Mouse (Mus musculus): ENCODE results near the gene Riiad1.

Riiad1 gene

DNA sequence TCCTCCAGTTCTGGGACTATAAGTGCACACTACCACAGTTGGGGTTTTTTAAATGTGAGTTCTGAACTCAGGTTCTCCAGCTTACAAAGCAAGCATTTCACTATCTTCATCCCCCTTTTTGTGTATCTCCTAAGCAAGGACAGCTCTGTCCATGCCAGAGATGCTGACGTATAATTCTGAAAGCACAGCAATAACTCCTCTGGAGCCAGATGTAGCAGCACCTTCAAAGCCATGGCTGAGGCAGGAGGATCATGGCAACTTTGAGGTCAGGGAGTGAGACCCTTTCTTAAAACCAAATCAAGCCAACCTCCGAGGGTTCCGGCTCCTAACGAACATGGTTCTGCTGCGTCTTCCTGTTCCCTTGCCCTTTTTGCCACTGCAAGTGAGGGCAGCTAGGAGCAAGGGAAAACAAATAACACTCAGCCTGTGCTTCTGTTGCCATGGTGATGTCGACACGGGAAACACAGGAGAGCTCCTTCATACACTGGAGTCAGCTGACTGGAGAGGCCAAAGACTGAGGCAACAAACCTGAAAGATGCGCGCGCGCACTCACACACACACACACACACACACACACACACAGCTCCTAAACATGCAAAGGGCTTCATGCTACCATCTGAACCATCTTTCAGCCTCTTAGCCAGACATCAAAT, 16.1 kb downstream of the Riiad1 start:
- no peak for DNase-seq (ENCODE audit: low spot score in 2 of 2)

GRCm38 (mm10) chr3:94459834-94460233, 20.3 kb downstream of the Riiad1 start:
- no peak for DNase-seq (ENCODE audit: low spot score in 2 of 2)

- no peak for DNase-seq (ENCODE audit: low spot score in 2 of 2)
Observed at GRCm38 (mm10) chr3:94457055-94457454, 23.1 kb downstream of the Riiad1 start.

GRCm38 (mm10) chr3:94456529-94457000, 23.6 kb downstream of the Riiad1 start:
- DNase-seq (ENCODE audit: low spot score in 2 of 2): peak; percentile 32 to 61

- DNase-seq (ENCODE audit: low spot score in 2 of 2): no peak
Observed at GRCm38 (mm10) chr3:94449377-94449776, 30.8 kb downstream of the Riiad1 start.

GRCm38 (mm10) chr3:94443597-94443964, 36.6 kb downstream of the Riiad1 start, which contains the start of gene Oaz3:
Gene Oaz3, minus strand, starts transcription at chr3:94443915.
- peak in 1 of 2 experiments; percentile 53 for DNase-seq (ENCODE audit: low spot score in 2 of 2)

GRCm38 (mm10) chr3:94442951-94443596, 37.1 kb downstream of the Riiad1 start, which contains the start of gene Mrpl9:
Gene Mrpl9, plus strand, starts transcription at chr3:94443318.
- peak; percentile 88 to 92 for DNase-seq (ENCODE audit: low spot score in 2 of 2)

GRCm38 (mm10) chr3:94441182-94441581, 39.0 kb downstream of the Riiad1 start:
- DNase-seq (ENCODE audit: low spot score in 2 of 2): no peak

GRCm38 (mm10) chr3:94436420-94436819, 43.7 kb downstream of the Riiad1 start:
- DNase-seq (ENCODE audit: low spot score in 2 of 2): no peak

DNA sequence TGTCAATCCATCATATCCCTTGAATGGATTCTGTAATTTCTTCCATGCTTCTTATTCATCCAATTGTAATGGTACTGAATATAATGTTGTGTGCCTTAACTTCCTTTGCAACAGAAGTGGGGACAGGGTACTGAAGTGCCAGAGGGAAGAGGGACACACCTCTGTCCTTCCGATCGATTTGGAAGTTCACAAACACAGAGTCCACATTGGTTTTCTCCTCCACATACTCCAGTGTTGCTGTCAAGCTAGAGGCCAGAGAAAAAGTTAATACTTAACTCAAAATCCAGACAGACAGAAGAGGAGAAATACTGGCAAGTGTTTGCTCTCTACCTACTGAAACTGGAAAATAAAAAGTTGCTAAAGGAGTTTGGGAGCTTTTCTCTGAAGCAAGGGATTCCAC, 45.8 kb downstream of the Riiad1 start:
- DNase-seq (ENCODE audit: low spot score in 2 of 2): no peak

DNA sequence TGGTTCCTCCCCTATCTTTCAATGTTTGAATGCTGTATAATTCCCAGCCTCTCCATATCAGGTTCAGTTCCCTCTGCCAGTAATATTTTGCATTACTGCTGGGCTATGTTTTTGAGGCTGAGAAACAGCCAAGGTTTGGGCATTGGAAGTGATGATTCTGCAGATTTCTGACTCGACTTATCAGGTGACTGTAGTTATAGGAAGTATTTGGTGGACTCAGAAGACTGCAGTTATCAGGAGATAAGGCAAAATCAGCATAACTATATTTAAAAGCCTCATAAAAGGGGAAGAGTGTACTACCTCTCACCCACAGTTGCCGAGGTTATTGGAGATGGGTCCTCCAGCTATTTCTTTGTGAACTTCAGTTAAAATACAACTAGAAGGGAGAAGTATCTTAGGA, 49.2 kb downstream of the Riiad1 start:
- DNase-seq (ENCODE audit: low spot score in 2 of 2): no peak
